Mouse (Mus musculus): ENCODE data around the gene Taok2. TPM values are rescaled to one million over a fixed set of nuclear protein-coding genes. Genes with fewer than 3 reads are reported as not detected.

The Taok2 gene
- polyA plus RNA-seq, 1 experiment from 2014 or later, result 50.5 TPM

- Histone ChIP-seq H3K27ac (replicated peaks) (no peak overlapping the region), H3K4me1 (replicated peaks) (peaks cover 19% of the 10 kb centered on the region), H3K4me2 (no peak overlapping the region), H3K9ac (no peak overlapping the region), H3K4me3 (no peak overlapping the region), H3K9me3 (no peaks in the 10 kb centered on the region), H3K36me3 (peaks cover 89% of the 10 kb centered on the region), H3K27me3 (no peaks in the 10 kb centered on the region)
- ATAC-seq (ENCODE audit: low read depth), result no peak
- 88% methylated on average over 2 of the region's 2 CpGs for WGBS
Measured at GRCm38 (mm10) chr7:126867534-126867933, 17.0 kb downstream of the Taok2 start.

DNA sequence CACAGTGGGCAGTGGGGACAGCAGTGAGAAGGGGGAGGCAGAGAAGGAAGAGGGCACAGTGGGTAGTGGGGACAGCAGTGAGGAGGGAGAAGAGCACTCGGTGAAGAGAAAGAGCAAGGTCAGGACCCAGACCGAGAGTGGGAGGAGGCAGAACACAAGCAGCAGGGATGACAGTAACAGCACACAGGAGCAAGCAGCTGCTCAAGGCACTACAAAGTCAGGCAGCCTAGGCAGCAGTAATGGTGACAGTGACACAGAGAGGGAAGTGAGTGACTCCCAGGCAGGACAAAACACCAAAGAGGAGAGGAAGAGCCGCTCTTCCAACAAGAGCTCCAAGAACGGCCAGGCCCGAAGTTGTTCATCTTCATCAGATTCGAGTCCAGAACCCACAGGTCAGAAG is 20.7 kb downstream of the Taok2 start:
- Histone ChIP-seq H3K27me3 (no peaks in the 10 kb centered on the region), H3K36me3 (peaks cover 63% of the 10 kb centered on the region), H3K27ac (replicated peaks) (0 out of 2 replicates have a peak overlapping the region, but pooled peaks have one; percentile 84), H3K9ac (peak overlapping the region; percentile 77), H3K4me2 (peak overlapping the region; percentile 89), H3K9me3 (no peaks in the 10 kb centered on the region), H3K4me3 (no peak overlapping the region), H3K4me1 (replicated peaks) (peaks cover 31% of the 10 kb centered on the region)
- no peak for ATAC-seq (ENCODE audit: low read depth)
- 58% methylated on average over 6 of the region's 6 CpGs for WGBS

DNA sequence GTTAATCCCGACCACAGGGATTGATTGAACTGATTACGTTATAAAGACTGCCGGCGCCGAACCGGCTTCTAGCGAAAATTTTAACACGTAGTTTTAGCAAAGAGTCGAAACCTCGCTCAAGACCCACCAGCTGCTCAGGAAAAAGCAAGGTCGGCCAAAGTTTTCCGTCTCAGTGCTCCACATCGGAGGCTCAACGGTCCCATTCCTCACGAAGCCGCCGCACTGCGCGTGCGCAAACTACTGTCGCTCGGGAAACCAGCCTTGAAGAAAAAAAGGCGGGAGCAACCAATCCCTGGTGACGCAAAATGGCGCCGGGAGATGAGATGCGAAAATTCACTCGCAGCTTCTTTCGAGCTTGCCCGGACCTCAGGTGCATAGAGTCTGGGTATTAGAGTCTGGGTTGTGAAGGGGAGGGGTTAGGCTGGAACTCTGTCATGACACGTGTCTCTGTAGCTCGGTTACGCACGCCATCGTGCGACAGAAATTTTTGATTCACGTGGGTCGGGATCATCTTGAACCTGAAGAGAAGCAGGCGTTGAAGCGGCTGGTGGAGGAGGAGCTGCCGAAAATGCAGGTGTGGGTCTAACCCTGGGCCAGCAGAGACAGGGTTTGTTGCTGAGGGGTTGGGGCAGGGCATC is 22.2 kb downstream of the Taok2 start, which contains the start of gene Ino80e:
Ino80e (minus strand) TSS at position 231 of the 638 bp plus-strand sequence.
- peak; percentile 76 for ATAC-seq (ENCODE audit: low read depth)
- under 1% methylated on average over 41 of the region's 41 CpGs for WGBS

GRCm38 (mm10) chr7:126861429-126862130 is 22.9 kb downstream of the Taok2 start, which contains the start of gene Hirip3:
Gene Hirip3 (plus strand): TSS chr7:126861972.
- no peaks in the 10 kb centered on the region for H3K9me3 ChIP-seq
- H3K9ac ChIP-seq, result peak within 1 kb of the TSS; percentile 77
- H3K4me1 ChIP-seq (replicated peaks), result peaks cover 31% of the 10 kb centered on the region
- peak within 1 kb of the TSS; percentile 64 for H3K4me3 ChIP-seq
- peak within 1 kb of the TSS; percentile 84 for H3K27ac ChIP-seq (replicated peaks)
- 3% methylated on average over 42 of the region's 42 CpGs for WGBS
- H3K27me3 ChIP-seq, result no peaks in the 10 kb centered on the region
- H3K4me2 ChIP-seq, result peak within 1 kb of the TSS; percentile 89
- ATAC-seq (ENCODE audit: low read depth), result peak; percentile 93
- H3K36me3 ChIP-seq, result peaks cover 59% of the 10 kb centered on the region

More for the DNA sequence above, 22.2 kb downstream of the Taok2 start, which contains the start of gene Ino80e:
- Histone ChIP-seq H3K4me3 (peak within 1 kb of the TSS; percentile 64), H3K4me1 (replicated peaks) (peaks cover 31% of the 10 kb centered on the region), H3K36me3 (peaks cover 59% of the 10 kb centered on the region), H3K9me3 (no peaks in the 10 kb centered on the region), H3K9ac (peak within 1 kb of the TSS; percentile 77), H3K27me3 (no peaks in the 10 kb centered on the region), H3K27ac (replicated peaks) (peak within 1 kb of the TSS; percentile 84), H3K4me2 (peak within 1 kb of the TSS; percentile 89)

DNA sequence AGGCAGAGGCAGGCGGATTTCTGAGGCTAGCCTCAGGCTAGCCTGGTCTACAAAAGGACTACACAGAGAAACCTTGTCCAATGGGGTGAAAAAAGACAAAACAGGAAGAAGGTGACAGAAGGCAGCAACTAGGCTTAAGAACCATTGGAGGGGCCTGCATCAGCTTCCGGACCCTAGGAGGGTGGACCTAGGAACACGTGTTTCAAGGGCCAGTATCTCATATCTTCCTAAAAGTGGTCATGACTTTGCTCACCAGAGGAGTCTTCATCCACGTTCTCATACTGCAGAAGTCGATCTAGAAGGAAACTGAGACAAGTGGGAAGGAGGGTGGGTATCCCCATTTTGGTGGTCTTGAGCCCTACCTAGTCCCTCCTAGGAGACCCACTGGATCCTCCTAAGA is 23.5 kb downstream of the Taok2 start:
- Histone ChIP-seq H3K27ac (replicated peaks) (peak overlapping the region; percentile 84; the same call in 1 of the 2 replicates), H3K9ac (peak overlapping the region; percentile 77), H3K36me3 (peaks cover 59% of the 10 kb centered on the region), H3K9me3 (no peaks in the 10 kb centered on the region), H3K4me3 (peak overlapping the region; percentile 64), H3K27me3 (no peaks in the 10 kb centered on the region), H3K4me1 (replicated peaks) (peaks cover 31% of the 10 kb centered on the region), H3K4me2 (peak overlapping the region; percentile 89)
- no peak for ATAC-seq (ENCODE audit: low read depth)
- WGBS, result 77% methylated on average over 5 of the region's 5 CpGs

- no peak overlapping the region for H3K27ac ChIP-seq (replicated peaks)
- no peaks in the 10 kb centered on the region for H3K27me3 ChIP-seq
- 75% methylated on average over 9 of the region's 9 CpGs for WGBS
- H3K4me3 ChIP-seq, result no peak overlapping the region
- no peak overlapping the region for H3K4me2 ChIP-seq
- H3K4me1 ChIP-seq (replicated peaks), result peaks cover 11% of the 10 kb centered on the region
- H3K9ac ChIP-seq, result no peak overlapping the region
- H3K9me3 ChIP-seq, result no peaks in the 10 kb centered on the region
- H3K36me3 ChIP-seq, result peaks cover 76% of the 10 kb centered on the region
- ATAC-seq (ENCODE audit: low read depth), result no peak
Measured at GRCm38 (mm10) chr7:126856741-126857420, 27.6 kb downstream of the Taok2 start.

DNA sequence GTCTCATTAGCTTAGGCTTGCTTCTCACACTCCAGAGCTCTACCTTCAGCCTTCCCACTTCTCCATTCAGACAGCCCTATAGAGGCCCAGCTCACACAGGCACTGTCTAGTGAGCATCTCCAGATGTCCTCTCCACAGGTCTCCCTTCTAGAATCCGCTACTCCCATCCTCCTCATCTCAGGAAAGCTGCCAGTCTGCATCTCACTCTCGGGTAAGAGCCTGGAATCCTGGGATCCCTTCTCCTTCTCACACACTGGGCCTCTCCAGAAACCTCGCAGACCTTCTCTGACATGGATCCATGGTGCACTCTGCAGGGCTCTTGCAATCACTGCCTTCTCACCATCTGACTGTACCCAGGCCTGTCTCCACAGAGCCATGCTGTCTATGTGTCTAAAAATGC is 28.9 kb downstream of the Taok2 start:
- H3K4me1 ChIP-seq (replicated peaks), result peaks cover 2% of the 10 kb centered on the region
- no peak overlapping the region for H3K4me3 ChIP-seq
- no peaks in the 10 kb centered on the region for H3K9me3 ChIP-seq
- H3K27ac ChIP-seq (replicated peaks), result no peak overlapping the region
- no peak for ATAC-seq (ENCODE audit: low read depth)
- peaks cover 80% of the 10 kb centered on the region for H3K36me3 ChIP-seq
- WGBS, result 93% methylated on average over 3 of the region's 3 CpGs
- H3K27me3 ChIP-seq, result peaks cover 6% of the 10 kb centered on the region; the same call in 1 of the 2 replicates
- H3K9ac ChIP-seq, result 0 out of 2 replicates have a peak overlapping the region, but pooled peaks have one; percentile 12
- no peak overlapping the region for H3K4me2 ChIP-seq

DNA sequence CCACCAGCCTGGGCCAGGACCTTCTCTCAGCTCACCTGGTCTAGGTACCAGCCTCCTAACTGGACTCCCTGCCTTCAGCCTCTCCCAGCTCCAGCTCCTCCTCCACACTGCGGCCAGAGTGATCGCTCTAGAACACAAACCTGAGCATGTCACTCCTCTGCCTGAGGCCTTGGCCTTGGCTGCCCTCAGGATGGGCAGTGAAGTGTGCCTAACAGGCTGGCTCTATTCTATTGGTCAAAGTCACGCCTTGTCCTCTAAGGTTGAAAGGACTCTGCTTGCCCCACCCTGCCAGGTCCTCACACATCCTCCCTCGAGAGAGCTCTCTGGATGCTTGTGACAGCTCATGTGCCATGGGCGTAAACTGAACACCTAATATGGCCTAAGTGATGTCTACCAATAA is 31.0 kb downstream of the Taok2 start:
- Histone ChIP-seq H3K4me3 (no peak overlapping the region), H3K27ac (replicated peaks) (no peak overlapping the region), H3K9me3 (no peaks in the 10 kb centered on the region), H3K9ac (no peak overlapping the region), H3K4me2 (no peak overlapping the region), H3K4me1 (replicated peaks) (peaks cover 10% of the 10 kb centered on the region), H3K27me3 (peaks cover 28% of the 10 kb centered on the region), H3K36me3 (peaks cover 65% of the 10 kb centered on the region)
- 87% methylated on average over 5 of the region's 5 CpGs for WGBS
- ATAC-seq (ENCODE audit: low read depth), result no peak

DNA sequence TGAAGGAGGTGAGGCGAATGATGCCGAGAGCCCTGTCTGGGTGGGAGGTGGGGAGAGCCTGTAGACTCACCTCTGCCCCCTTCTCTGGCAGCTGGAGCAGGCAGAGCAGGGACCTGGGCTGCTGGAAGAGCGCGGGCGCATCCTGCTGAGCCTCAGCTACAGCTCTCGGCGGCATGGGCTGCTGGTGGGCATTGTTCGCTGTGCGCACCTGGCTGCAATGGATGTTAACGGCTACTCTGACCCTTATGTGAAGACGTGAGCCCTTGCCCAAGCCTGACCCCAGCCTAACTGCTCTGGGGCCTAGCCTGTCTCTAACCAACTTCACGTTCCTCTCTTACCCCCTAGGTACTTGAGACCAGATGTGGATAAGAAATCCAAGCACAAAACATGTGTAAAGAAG is 33.3 kb downstream of the Taok2 start:
- peaks cover 47% of the 10 kb centered on the region for H3K36me3 ChIP-seq
- H3K4me2 ChIP-seq, result no peak overlapping the region
- no peak overlapping the region for H3K4me3 ChIP-seq
- H3K27me3 ChIP-seq, result peaks cover 40% of the 10 kb centered on the region
- WGBS, result 40% methylated on average over 12 of the region's 12 CpGs
- H3K4me1 ChIP-seq (replicated peaks), result peaks cover 24% of the 10 kb centered on the region
- ATAC-seq (ENCODE audit: low read depth), result no peak
- no peak overlapping the region for H3K27ac ChIP-seq (replicated peaks)
- no peak overlapping the region for H3K9ac ChIP-seq
- H3K9me3 ChIP-seq, result no peaks in the 10 kb centered on the region

- Histone ChIP-seq H3K36me3 (peaks cover 37% of the 10 kb centered on the region), H3K9me3 (no peaks in the 10 kb centered on the region), H3K4me1 (replicated peaks) (peaks cover 24% of the 10 kb centered on the region), H3K4me3 (no peak overlapping the region), H3K27ac (replicated peaks) (no peak overlapping the region), H3K9ac (no peak overlapping the region), H3K4me2 (no peak overlapping the region), H3K27me3 (peaks cover 46% of the 10 kb centered on the region)
- ATAC-seq (ENCODE audit: low read depth), result no peak
- 88% methylated on average over 6 of the region's 6 CpGs for WGBS
Measured at GRCm38 (mm10) chr7:126850161-126850560, 34.3 kb downstream of the Taok2 start.

DNA sequence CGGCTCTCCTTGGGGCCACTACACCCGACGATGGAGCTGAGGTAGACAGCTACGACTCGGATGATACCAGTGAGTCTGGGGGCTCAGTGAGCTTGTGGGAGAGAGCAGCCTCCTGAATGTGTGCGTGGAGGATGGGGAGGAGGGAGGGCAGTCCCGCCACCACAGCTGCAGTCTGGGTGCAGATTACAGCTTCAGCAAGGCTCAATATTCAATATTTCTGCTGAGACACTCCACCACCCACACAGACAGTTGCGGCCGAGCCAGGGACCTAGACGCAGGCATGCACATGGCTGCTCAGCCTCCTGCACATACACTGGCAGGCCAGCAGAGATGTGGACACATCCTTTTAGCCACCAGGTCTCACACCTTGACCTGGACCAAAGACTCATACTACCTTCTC is 35.7 kb downstream of the Taok2 start:
- Histone ChIP-seq H3K36me3 (peaks cover 23% of the 10 kb centered on the region), H3K27me3 (peaks cover 46% of the 10 kb centered on the region), H3K4me1 (replicated peaks) (peaks cover 24% of the 10 kb centered on the region), H3K27ac (replicated peaks) (no peak overlapping the region), H3K4me3 (peak overlapping the region; percentile 54), H3K9ac (peak overlapping the region; percentile 77), H3K4me2 (peak overlapping the region; percentile 98), H3K9me3 (no peaks in the 10 kb centered on the region)
- peak; percentile 24; the same call in 1 of the 2 replicates for ATAC-seq (ENCODE audit: low read depth)
- 20% methylated on average over 10 of the region's 10 CpGs for WGBS

Measured in neural tube, embryonic 13.5 days (tissue).